Mouse (Mus musculus): ENCODE results near the gene Ints12. TPM values are rescaled to one million over a fixed set of nuclear protein-coding genes. Genes with fewer than 3 reads are reported as not detected.
A peak's percentile ranks its signal among the peaks of the same experiment; 100 is the strongest.

The Ints12 gene
- total RNA-seq, 2 experiments from 2014 or later, result 11.6 to 11.7 TPM

- no peak for DNase-seq (ENCODE audit: extremely low spot score in 1 of 2, low spot score in 2 of 2)
- intact Hi-C loops (cut with DNase I), result loop anchor here (10.0 kb wide), 1 partner anchor 143 kb away; no protein-coding TSS in a partner anchor
These were observed 39.7 kb downstream of the Ints12 start for GRCm38 (mm10) chr3:133131372-133131771.

- peak in 1 of 2 experiments; percentile 9 for DNase-seq (ENCODE audit: extremely low spot score in 1 of 2, low spot score in 2 of 2)
- intact Hi-C loops (cut with DNase I), result loop anchor here (10.0 kb wide), 1 partner anchor 142 kb away; no protein-coding TSS in a partner anchor
These were observed 41.0 kb downstream of the Ints12 start for GRCm38 (mm10) chr3:133132611-133133010.

- no peak for DNase-seq (ENCODE audit: extremely low spot score in 1 of 2, low spot score in 2 of 2)
- intact Hi-C loops (cut with DNase I), result no loop called here
These were observed 50.2 kb downstream of the Ints12 start for GRCm38 (mm10) chr3:133141877-133142276.

GRCm38 (mm10) chr3:133144511-133145147 lies 53.0 kb downstream of the Ints12 start:
- intact Hi-C loops (cut with DNase I), result no loop called here
- no peak for DNase-seq (ENCODE audit: extremely low spot score in 1 of 2, low spot score in 2 of 2)

GRCm38 (mm10) chr3:133151629-133152028 lies 60.0 kb downstream of the Ints12 start:
- DNase-seq (ENCODE audit: extremely low spot score in 1 of 2, low spot score in 2 of 2), result no peak
- intact Hi-C loops (cut with DNase I), result no loop called here

- DNase-seq (ENCODE audit: extremely low spot score in 1 of 2, low spot score in 2 of 2), result no peak
- intact Hi-C loops (cut with DNase I), result no loop called here
These were observed 61.2 kb downstream of the Ints12 start for GRCm38 (mm10) chr3:133152831-133153230.

GRCm38 (mm10) chr3:133153629-133154028 lies 62.0 kb downstream of the Ints12 start:
- intact Hi-C loops (cut with DNase I), result no loop called here
- DNase-seq (ENCODE audit: extremely low spot score in 1 of 2, low spot score in 2 of 2), result no peak

- DNase-seq (ENCODE audit: extremely low spot score in 1 of 2, low spot score in 2 of 2), result peak in 1 of 2 experiments; percentile 30
- intact Hi-C loops (cut with DNase I), result no loop called here
These were observed 63.0 kb downstream of the Ints12 start for GRCm38 (mm10) chr3:133154683-133155082.

- no peak for DNase-seq (ENCODE audit: extremely low spot score in 1 of 2, low spot score in 2 of 2)
- intact Hi-C loops (cut with DNase I), result no loop called here
These were observed 66.6 kb downstream of the Ints12 start for GRCm38 (mm10) chr3:133158260-133158659.

Other genes with a start within 250 kb of the Ints12 start
- 10 to 100 TPM; 84.2 to 87.6 TPM for gene Npnt, start 141.5 kb upstream of the Ints12 start, total RNA-seq (2021)
- 1 to 10 TPM; 7.4 to 9.7 TPM for gene Gstcd, start 193 bp downstream of the Ints12 start, total RNA-seq (2021)
- gene Arhgef38, start 143.1 kb downstream of the Ints12 start, total RNA-seq (2021), result under 1 TPM; 0.04 to 0.11 TPM
- 10 to 100 TPM; 48.2 to 53.9 TPM for gene Ppa2, start 218.3 kb downstream of the Ints12 start, total RNA-seq (2021)